Mouse (Mus musculus): Measurements from ENCODE around the gene Afap1l2. TPM values are rescaled to one million over a fixed set of nuclear protein-coding genes. Genes with fewer than 3 reads are reported as not detected.

The Afap1l2 gene
- 5.9 and 6.8 TPM in 2 replicates for polyA plus RNA-seq (2015; fragmentation: Nextera tagmentation; extraction: Ambion mirVana)

DNA sequence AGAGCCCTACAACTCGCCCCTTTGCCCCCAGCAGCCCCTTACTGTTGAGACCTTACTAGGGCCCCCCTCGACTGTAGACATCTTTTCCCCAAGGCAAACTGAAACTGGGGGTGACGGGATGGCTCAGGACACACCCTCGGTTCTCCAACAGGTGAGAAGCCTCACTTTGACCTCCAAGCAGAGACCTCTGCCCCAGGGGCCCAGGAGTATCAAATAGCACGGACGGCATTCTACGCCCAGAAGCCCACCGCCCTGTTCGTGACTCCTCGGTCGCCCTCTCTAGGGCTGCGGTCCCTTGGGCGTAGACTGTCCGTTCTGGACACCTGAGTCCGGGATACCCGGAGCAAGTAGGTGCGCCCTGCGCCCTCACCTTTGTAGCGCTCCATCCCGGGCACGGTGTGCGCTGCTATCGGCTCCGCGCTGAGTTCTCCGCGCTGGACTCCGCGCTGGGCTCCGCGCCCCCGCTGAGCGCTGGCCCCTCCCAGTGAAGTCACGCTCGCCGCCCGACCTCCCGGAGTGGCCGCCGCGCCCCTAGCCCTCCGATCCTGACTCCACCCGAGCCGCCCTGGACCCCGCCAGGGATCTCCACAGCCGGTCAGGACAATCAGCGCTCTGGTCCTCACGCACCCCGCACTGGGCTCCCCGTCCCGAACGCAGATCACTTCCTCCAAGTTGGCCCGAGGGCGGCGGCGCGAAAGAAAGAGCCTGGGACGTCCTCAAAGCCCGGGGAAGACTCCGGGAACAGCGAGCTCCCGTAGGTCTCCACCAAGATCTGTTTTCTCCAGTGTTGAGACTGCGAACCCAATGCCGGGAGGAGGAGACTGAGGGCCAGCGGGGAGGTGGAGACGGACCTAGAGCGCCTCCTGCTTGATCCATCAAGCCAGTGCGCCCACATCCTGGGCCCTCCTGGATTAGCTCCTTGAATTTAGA lies at the start of gene Afap1l2:
TSS of gene Afap1l2 (minus strand) at position 448 of the 930 bp plus-strand sequence.
- ATAC-seq (replicated peaks), result no peak; the same call in 1 of the 2 replicates
- WGBS, result 2% methylated on average over 67 of the region's 68 CpGs
- peaks cover 21% of the 10 kb centered on the region; the same call in 1 of the 2 replicates for H3K27me3 ChIP-seq

DNA sequence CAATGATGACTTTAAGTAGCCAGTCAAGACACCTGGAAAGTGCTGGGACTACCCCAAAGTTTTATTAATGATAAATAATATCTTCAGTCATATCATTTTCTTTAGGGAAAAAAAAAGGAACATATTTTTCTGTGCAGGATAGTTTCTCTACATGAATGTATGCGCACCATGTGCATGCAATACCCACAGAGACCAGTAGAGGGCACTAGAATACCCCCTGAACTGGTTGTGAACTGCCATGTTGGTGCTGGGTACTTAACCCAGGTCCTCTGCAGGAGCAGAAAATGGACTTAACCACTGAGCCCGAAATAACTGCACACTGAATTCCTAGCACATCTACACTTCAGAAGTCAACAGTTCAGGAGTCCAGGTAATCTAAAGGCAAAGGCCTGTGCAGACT lies 49.5 kb upstream of the Afap1l2 start:
- Histone ChIP-seq H3K36me3 (peaks cover 6% of the 10 kb centered on the region), H3K9me3 (no peaks in the 10 kb centered on the region; the same call in 1 of the 2 replicates), H3K4me1 (no peaks in the 10 kb centered on the region), H3K4me3 (no peak overlapping the region), H3K4me2 (replicated peaks) (no peak overlapping the region), H3K27me3 (no peaks in the 10 kb centered on the region), H3K27ac (replicated peaks) (no peak overlapping the region), H3K9ac (replicated peaks) (no peak overlapping the region)
- ATAC-seq (replicated peaks), result no peak
- 97% methylated on average over 2 of the region's 2 CpGs for WGBS

More for the DNA sequence above, at the start of gene Afap1l2:
- Histone ChIP-seq H3K27ac (replicated peaks) (no peak within 1 kb of the TSS), H3K4me3 (peak within 1 kb of the TSS; percentile 42), H3K9me3 (no peaks in the 10 kb centered on the region), H3K4me2 (replicated peaks) (peak within 1 kb of the TSS; percentile 82), H3K4me1 (peaks cover 21% of the 10 kb centered on the region), H3K36me3 (no peaks in the 10 kb centered on the region), H3K9ac (replicated peaks) (peak within 1 kb of the TSS; percentile 38)

DNA sequence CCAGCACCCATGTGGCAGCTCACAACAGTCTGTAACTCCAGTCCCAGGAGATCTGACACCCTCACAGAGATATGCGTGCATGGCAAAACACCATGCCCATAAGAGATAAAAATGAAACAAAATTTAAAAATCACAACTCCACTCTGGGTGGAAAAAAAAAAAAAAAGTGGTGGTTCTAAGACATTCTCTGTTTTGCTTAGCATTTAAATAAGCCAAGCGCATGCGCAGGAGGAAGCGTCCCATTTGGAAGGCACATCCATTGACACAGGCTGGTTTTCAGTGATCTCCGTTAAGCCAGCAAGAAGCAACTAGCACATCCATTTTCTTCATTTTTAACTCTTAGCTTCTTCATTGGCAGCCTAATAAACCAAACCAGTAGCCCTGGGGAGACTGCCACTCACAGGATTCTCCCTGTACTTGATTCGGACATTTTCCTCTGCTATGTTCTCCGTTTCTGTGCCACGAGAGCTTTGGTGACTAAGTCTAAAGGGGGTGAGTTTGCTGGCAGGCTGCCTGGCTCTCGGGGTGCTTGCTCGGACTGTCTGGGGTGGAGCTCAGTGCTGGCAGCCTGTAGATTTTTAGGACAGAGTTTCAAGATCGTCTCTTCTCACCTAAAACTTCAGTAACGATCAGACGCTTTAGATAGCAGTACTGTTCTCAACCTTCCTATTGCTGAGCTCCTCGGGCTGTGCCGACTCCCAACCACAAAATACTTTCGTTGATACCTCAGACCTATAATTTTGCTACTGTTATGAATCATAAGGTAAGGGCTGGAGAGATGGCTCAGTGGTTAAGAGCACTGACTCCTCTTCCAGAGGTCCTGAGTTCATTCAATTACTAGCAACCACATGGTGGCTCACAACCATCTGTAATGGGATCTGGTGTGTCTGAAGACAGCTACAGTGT lies 47.4 kb upstream of the Afap1l2 start:
- no peak for ATAC-seq (replicated peaks)
- Histone ChIP-seq H3K4me2 (replicated peaks) (no peak overlapping the region), H3K4me3 (no peak overlapping the region), H3K36me3 (peaks cover 6% of the 10 kb centered on the region), H3K9ac (replicated peaks) (no peak overlapping the region), H3K9me3 (no peaks in the 10 kb centered on the region; the same call in 1 of the 2 replicates), H3K27ac (replicated peaks) (no peak overlapping the region), H3K4me1 (no peaks in the 10 kb centered on the region), H3K27me3 (no peaks in the 10 kb centered on the region)
- WGBS, result 79% methylated on average over 16 of the region's 16 CpGs

DNA sequence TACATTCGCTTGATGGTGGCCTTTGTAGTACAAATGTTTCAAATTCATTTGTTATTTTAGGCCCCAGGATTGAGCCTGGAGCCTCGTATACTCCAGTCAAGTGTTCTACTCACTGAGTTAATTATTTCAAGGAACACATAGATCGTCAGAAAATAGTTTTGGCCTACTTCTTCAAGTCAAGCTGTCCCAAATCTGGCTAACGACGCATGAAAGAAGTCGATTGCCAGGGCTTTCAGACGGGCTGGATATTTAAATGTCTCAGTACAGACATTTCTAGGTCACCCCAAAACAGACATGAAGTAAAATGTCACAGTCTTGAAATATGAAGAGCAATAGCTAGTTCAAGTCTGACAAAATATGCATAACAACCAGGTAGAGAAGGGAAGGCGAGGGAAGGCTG lies 44.9 kb upstream of the Afap1l2 start:
- H3K27ac ChIP-seq (replicated peaks), result no peak overlapping the region
- no peak for ATAC-seq (replicated peaks)
- WGBS, result 60% methylated on average over 8 of the region's 8 CpGs
- H3K9ac ChIP-seq (replicated peaks), result no peak overlapping the region
- H3K4me2 ChIP-seq (replicated peaks), result no peak overlapping the region
- H3K9me3 ChIP-seq, result no peaks in the 10 kb centered on the region; the same call in 1 of the 2 replicates
- H3K4me1 ChIP-seq, result peaks cover 10% of the 10 kb centered on the region; the same call in 1 of the 2 replicates
- no peak overlapping the region for H3K4me3 ChIP-seq
- peaks cover 5% of the 10 kb centered on the region for H3K36me3 ChIP-seq
- H3K27me3 ChIP-seq, result no peaks in the 10 kb centered on the region

DNA sequence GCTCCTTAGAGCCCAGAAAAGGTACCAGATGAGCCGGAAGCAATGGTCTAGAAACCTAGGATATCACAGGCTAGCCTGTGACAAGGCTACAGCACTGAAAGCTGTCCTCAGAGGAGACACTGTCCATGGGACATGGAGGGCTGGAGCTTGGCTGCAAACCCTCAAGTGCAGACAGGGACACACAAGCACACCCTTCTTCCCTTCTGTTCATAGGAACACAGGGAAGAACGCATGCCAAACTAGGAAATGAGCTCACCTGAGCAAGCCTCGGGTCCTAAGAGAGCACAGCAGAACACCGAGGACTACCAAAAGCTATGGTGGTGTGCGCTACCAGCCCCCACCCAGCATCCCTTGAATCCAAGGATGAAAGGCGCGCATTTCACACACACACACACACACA lies 44.0 kb upstream of the Afap1l2 start:
- WGBS, result 92% methylated on average over 7 of the region's 7 CpGs
- ATAC-seq (replicated peaks), result no peak
- Histone ChIP-seq H3K36me3 (no peaks in the 10 kb centered on the region), H3K27ac (replicated peaks) (no peak overlapping the region), H3K9me3 (no peaks in the 10 kb centered on the region), H3K9ac (replicated peaks) (no peak overlapping the region), H3K4me1 (peaks cover 10% of the 10 kb centered on the region; the same call in 1 of the 2 replicates), H3K4me2 (replicated peaks) (no peak overlapping the region), H3K27me3 (no peaks in the 10 kb centered on the region), H3K4me3 (no peak overlapping the region)

DNA sequence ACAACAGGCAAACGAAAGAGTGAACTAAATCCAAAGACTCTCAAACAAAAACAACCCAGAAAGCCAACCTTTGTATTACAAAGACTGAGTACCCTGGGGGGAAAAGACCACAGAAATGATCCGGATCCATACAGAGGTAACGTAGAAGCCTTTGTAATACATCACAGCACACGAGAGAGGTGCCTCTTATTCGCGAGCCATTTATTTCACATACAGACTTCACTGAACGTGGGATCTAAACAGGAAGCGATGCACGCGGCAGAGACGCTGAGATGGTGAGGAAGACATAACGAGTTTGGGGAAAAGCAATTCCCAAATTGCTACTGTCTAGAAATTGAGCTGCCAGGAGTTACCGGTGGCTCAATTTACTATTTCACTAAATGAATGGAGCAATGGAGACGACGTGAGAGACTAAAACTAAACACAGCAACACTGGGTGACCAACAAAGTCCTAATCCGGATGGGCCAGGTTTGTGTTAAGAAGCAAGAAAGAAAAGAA lies 41.6 kb upstream of the Afap1l2 start:
- no peak overlapping the region for H3K9ac ChIP-seq (replicated peaks)
- no peak for ATAC-seq (replicated peaks)

DNA sequence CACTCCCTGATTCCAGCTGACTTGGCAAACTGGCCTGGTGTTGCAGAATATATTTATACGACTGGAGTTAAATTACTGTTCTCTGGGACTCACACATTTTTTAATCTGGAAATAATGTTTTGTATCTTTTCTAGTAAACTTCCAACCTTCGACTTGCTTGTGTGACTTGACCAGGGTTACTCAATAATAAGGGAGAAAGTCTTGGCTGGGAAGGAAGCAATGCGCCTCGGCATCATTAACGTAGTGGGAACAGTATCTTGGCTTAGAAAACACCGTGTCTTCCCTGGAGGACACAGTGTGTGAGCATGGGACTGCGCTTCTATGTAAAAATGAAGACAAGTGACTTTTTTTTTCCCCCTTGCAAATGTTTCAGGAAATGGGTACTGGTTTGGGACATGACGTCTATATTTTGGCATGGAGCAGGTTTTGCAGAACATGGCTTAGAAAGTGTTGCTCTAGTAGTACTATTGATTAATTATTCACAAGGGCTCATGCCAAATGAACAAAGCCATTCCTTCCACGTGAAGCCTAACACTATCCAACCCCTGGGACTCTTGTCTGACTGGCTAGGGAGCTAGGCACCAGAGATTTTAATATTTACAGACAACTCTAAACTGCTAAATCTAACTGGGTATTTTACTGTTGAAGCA lies 39.8 kb upstream of the Afap1l2 start:
- Histone ChIP-seq H3K9ac (replicated peaks) (no peak overlapping the region), H3K4me1 (peaks cover 10% of the 10 kb centered on the region; the same call in 1 of the 2 replicates), H3K27me3 (no peaks in the 10 kb centered on the region), H3K36me3 (no peaks in the 10 kb centered on the region), H3K4me2 (replicated peaks) (no peak overlapping the region), H3K27ac (replicated peaks) (no peak overlapping the region), H3K4me3 (no peak overlapping the region), H3K9me3 (no peaks in the 10 kb centered on the region)
- no peak for ATAC-seq (replicated peaks)
- WGBS, result 75% methylated on average over 9 of the region's 9 CpGs

More for the DNA sequence above, 41.6 kb upstream of the Afap1l2 start:
- Histone ChIP-seq H3K4me1 (peaks cover 10% of the 10 kb centered on the region; the same call in 1 of the 2 replicates), H3K27me3 (no peaks in the 10 kb centered on the region), H3K4me2 (replicated peaks) (no peak overlapping the region), H3K27ac (replicated peaks) (no peak overlapping the region), H3K4me3 (no peak overlapping the region), H3K36me3 (no peaks in the 10 kb centered on the region), H3K9me3 (no peaks in the 10 kb centered on the region)
- WGBS, result 23% methylated on average over 16 of the region's 16 CpGs

DNA sequence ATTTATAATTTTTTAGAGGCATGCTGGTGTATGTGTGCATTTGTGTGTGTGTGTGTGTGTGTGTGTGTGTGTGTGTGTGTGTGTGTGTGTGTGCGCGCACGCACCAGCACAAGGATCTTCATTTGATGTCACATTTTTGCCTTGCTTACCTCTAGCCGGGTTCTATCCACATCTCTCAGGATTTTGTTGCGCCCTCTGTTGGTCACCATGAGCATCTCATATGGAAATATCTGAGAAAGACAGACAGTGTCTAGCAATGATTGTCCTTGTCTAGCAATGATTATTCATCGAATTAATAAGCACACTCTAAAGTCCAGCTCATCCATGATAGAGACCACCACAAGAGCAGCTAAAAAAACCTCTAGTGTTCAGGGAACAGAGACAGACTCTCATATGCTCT lies 31.2 kb upstream of the Afap1l2 start:
- Histone ChIP-seq H3K27me3 (no peaks in the 10 kb centered on the region), H3K4me3 (no peak overlapping the region)
- WGBS, result 64% methylated on average over 6 of the region's 6 CpGs

DNA sequence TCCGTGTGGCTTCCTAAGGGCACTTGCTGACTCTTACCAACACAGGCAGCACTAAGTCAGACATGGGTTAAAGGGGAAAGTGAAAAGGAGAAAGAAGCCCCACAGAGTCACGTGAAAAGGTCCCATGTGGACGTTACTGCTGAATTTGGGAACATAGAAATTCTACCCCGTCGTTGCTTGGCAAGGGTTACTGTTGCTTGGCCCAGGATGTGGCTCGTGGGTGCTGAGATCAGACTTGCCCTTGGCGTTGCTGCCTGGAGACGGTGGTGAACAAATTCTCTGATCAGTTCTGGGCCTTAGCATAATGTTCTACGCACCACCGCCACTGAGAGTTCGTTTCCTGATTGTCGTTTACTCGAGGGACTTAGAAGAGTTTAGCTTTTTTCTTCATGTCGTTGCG lies 28.8 kb upstream of the Afap1l2 start:
- Histone ChIP-seq H3K4me3 (no peak overlapping the region), H3K27me3 (no peaks in the 10 kb centered on the region), H3K9ac (replicated peaks) (no peak overlapping the region), H3K4me2 (replicated peaks) (no peak overlapping the region), H3K4me1 (no peaks in the 10 kb centered on the region), H3K9me3 (no peaks in the 10 kb centered on the region), H3K27ac (replicated peaks) (no peak overlapping the region), H3K36me3 (0 out of 2 replicates have a peak, but pooled peaks cover 4% of the 10 kb centered on the region)
- 81% methylated on average over 15 of the region's 15 CpGs for WGBS
- ATAC-seq (replicated peaks), result no peak

More for the DNA sequence above, 31.2 kb upstream of the Afap1l2 start:
- no peak for ATAC-seq (replicated peaks)
- H3K4me2 ChIP-seq (replicated peaks), result no peak overlapping the region
- H3K9me3 ChIP-seq, result no peaks in the 10 kb centered on the region
- no peaks in the 10 kb centered on the region for H3K4me1 ChIP-seq
- H3K27ac ChIP-seq (replicated peaks), result no peak overlapping the region
- H3K36me3 ChIP-seq, result 0 out of 2 replicates have a peak, but pooled peaks cover 4% of the 10 kb centered on the region
- no peak overlapping the region for H3K9ac ChIP-seq (replicated peaks)

DNA sequence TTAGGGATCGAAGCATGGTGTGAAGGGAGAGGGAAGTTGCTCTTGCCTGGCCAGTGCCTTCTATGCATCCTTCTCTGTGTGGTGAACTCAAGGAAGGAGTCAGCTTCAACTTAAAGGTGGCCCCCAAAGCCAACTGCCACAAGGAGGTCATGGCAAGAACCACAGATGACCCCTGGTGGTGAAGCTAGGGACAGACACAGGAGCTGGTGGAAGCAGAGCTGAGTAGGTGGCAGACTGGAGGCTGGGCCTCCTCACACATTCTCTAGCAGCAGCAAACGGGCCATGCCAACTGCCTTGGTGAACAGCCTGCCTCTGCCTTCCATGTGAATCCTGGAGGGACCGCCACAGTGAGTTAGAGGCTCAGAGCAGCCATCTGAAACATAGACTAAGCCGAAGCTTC lies 23.6 kb upstream of the Afap1l2 start:
- ATAC-seq (replicated peaks), result no peak
- Histone ChIP-seq H3K4me3 (no peak overlapping the region), H3K9me3 (no peaks in the 10 kb centered on the region), H3K9ac (replicated peaks) (no peak overlapping the region), H3K36me3 (0 out of 2 replicates have a peak, but pooled peaks cover 4% of the 10 kb centered on the region), H3K4me1 (no peaks in the 10 kb centered on the region), H3K27ac (replicated peaks) (no peak overlapping the region), H3K4me2 (replicated peaks) (no peak overlapping the region), H3K27me3 (no peaks in the 10 kb centered on the region)
- WGBS, result 74% methylated on average over 4 of the region's 4 CpGs

DNA sequence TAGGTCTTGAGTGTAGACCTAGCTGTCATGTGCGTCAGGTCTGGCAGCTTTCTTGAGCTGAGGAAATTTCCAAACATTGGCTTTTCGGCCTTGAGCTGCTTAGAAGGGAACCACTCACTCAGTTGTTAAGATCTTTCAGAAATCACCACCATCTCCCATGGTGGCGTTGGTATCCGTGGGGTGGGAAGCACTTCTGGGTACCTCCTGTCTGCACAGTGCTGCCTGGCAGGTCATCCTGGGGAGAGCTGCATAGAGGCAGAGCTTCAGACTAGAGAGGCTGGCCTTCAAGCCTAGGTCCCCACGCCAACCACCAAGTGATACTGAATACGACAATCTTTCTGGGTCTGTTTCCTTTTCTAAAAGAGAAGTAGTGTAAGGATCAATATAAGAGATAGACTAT lies 21.4 kb upstream of the Afap1l2 start:
- H3K27me3 ChIP-seq, result no peaks in the 10 kb centered on the region
- no peak overlapping the region for H3K4me2 ChIP-seq (replicated peaks)
- H3K4me3 ChIP-seq, result no peak overlapping the region
- H3K27ac ChIP-seq (replicated peaks), result no peak overlapping the region
- H3K9ac ChIP-seq (replicated peaks), result no peak overlapping the region
- H3K36me3 ChIP-seq, result no peaks in the 10 kb centered on the region
- ATAC-seq (replicated peaks), result no peak
- 94% methylated on average over 6 of the region's 6 CpGs for WGBS
- no peaks in the 10 kb centered on the region for H3K9me3 ChIP-seq
- no peaks in the 10 kb centered on the region for H3K4me1 ChIP-seq
